23 mouse cellular contexts compared by ENCODE assay signal in the genomic region with DNA sequence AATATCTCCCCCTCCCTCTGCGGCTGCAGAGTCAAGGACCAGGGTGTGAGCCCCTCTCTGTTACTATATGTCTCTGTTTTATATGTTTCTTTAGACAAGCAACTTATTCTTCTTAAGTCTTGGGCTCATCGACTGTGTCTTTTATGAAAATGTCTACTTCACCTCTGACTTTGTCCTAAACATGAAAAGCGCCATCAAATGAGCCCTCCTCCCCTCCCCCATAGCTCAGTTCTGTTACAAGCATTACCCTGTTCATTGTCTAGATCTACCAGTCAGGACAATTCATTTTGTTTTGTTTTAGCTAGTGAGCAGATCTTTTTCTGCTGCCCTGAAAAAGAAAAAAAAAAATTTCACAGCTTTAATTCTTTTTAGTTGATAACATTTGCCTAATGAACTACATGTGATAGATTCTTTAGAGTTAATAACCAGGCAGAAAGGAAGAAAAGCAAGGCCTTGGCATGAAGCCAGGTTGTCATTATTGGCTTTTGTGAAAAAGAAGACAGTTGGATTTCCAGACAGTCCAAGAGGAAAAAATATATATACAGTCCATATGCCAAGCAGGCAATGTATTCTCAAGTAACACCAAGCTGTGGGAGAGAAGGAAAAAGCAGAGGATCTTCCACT. TPM values are rescaled to one million over a fixed set of nuclear protein-coding genes. Genes with fewer than 3 reads are reported as not detected.
DNase-seq lines count a peak whose midpoint lies in the region; ATAC-seq and TF ChIP-seq lines count a peak whose summit lies in the region.
"Had no signal": no experiment of that assay in that cellular context is flagged by ENCODE, and none has a peak within 500 bp of the region (broad histone marks: within the 10 kb centered on the region; RNA-seq: fewer than 3 reads in every experiment).

No protein-coding gene starts in this region.

- H3K4me1 ChIP-seq in lung, embryonic 16.5 days (replicated peaks; ENCODE audit: control insufficient read depth, insufficient read depth, low read length) = peaks cover 2% of the 10 kb centered on the region; the same call in 1 of the 2 replicates
- H3K4me1 ChIP-seq in embryonic facial prominence, embryonic 14.5 days (ENCODE audit: control insufficient read depth, insufficient read depth, low read length) = peaks cover 17% of the 10 kb centered on the region
- no peaks in the 10 kb centered on the region for H3K4me1 ChIP-seq in forebrain, postnatal 0 days (ENCODE audit: insufficient read depth)
- no peaks in the 10 kb centered on the region for H3K4me1 ChIP-seq in kidney, embryonic 14.5 days (ENCODE audit: control insufficient read depth, insufficient read depth, low read length)
- H3K4me1 ChIP-seq in heart, adult 2 months (ENCODE audit: control insufficient read depth, insufficient read depth, low read length) = no peaks in the 10 kb centered on the region
- H3K4me1 ChIP-seq: intestine, embryonic 15.5 days; liver, embryonic 15.5 days; neural tube, embryonic 15.5 days had no signal

- no peaks in the 10 kb centered on the region for H3K79me2 ChIP-seq in heart, adult 2 months (replicated peaks; ENCODE audit: control insufficient read depth, insufficient read depth, low read length)

- TF ChIP-seq POLR2A in heart, adult 2 months (IDR thresholded peaks at IDR 0.05; ENCODE audit: insufficient read depth, low read depth, low read length) = no peak

- ATAC-seq in lung, embryonic 16.5 days (ENCODE audit: low read depth) = 0 out of 2 replicates have a peak, but pooled peaks have one; percentile 15
- ATAC-seq in embryonic facial prominence, embryonic 14.5 days (ENCODE audit: low read depth) = no peak
- no peak for ATAC-seq in forebrain, postnatal 0 days
- ATAC-seq in kidney, embryonic 14.5 days (ENCODE audit: low FRiP score, low TSS enrichment) = no peak
- ATAC-seq: intestine, embryonic 15.5 days; midbrain, embryonic 16.5 days; Patski had no signal

- no peak overlapping the region for H3K4me3 ChIP-seq in lung, embryonic 16.5 days (ENCODE audit: low read length)
- no peak overlapping the region for H3K4me3 ChIP-seq in embryonic facial prominence, embryonic 14.5 days (ENCODE audit: low read depth, low read length)
- no peak overlapping the region for H3K4me3 ChIP-seq in forebrain, postnatal 0 days (ENCODE audit: low read depth, low read length)
- no peak overlapping the region for H3K4me3 ChIP-seq in kidney, embryonic 14.5 days (ENCODE audit: low read length)
- no peak overlapping the region for H3K4me3 ChIP-seq in heart, adult 2 months
- H3K4me3 ChIP-seq: hindbrain, embryonic 12.5 days; intestine, embryonic 15.5 days; limb, embryonic 15.5 days; liver, embryonic 15.5 days; neural tube, embryonic 15.5 days had no signal

- DNase-seq in embryo, embryonic 10.5 days (ENCODE audit: low spot score) = peak; percentile 12
- DNase-seq in embryo, embryonic 10 days (ENCODE audit: low spot score) = no peak
- no peak for DNase-seq in lung, postnatal 14 days
- DNase-seq in embryonic facial prominence, embryonic 14.5 days (ENCODE audit: low spot score) = peak; percentile 41
- DNase-seq in forebrain, postnatal 0 days = peak; percentile 37
- DNase-seq in heart, adult 2 months = no peak
- DNase-seq: adrenal gland, postnatal 14 days; cerebellum, adult 11 months; heart, postnatal 10 days; lung, postnatal 10 days; right cerebral cortex, postnatal 4 days had no signal

- TF ChIP-seq EP300 in heart, adult 2 months (IDR thresholded peaks at IDR 0.05; ENCODE audit: insufficient read depth, low read depth, low read length) = no peak

- WGBS in lung, embryonic 16.5 days = 65% methylated on average over 3 of the region's 3 CpGs
- 57% methylated on average over 3 of the region's 3 CpGs for WGBS in embryonic facial prominence, embryonic 14.5 days
- 40% methylated on average over 3 of the region's 3 CpGs for WGBS in forebrain, postnatal 0 days
- WGBS in kidney, embryonic 14.5 days = 87% methylated on average over 3 of the region's 3 CpGs
- WGBS in heart, adult 2 months = 91% methylated on average over 3 of the region's 3 CpGs

- H3K27me3 ChIP-seq in lung, embryonic 16.5 days (ENCODE audit: control insufficient read depth, insufficient read depth, low read depth, low read length) = no peaks in the 10 kb centered on the region
- no peaks in the 10 kb centered on the region for H3K27me3 ChIP-seq in embryonic facial prominence, embryonic 14.5 days (replicated peaks; ENCODE audit: control insufficient read depth, insufficient read depth, low read length)
- H3K27me3 ChIP-seq in forebrain, postnatal 0 days (ENCODE audit: insufficient read depth, low read length) = no peaks in the 10 kb centered on the region
- H3K27me3 ChIP-seq in kidney, embryonic 14.5 days (ENCODE audit: control insufficient read depth, insufficient read depth, low read length) = no peaks in the 10 kb centered on the region
- no peaks in the 10 kb centered on the region for H3K27me3 ChIP-seq in heart, adult 2 months (ENCODE audit: control insufficient read depth, insufficient read depth, low read length)
- H3K27me3 ChIP-seq: hindbrain, embryonic 12.5 days; intestine, embryonic 15.5 days; limb, embryonic 15.5 days; liver, embryonic 15.5 days; megakaryocyte, embryonic 14.5 days; neural tube, embryonic 15.5 days; Patski had no signal

- no peak for TF ChIP-seq CTCF in forebrain, postnatal 0 days (IDR thresholded peaks at IDR 0.05; ENCODE audit: low read depth)
- TF ChIP-seq CTCF in heart, adult 2 months (IDR thresholded peaks at IDR 0.05) = no peak

- H3K9me3 ChIP-seq in lung, embryonic 16.5 days (ENCODE audit: control insufficient read depth, low read length) = no peaks in the 10 kb centered on the region
- no peaks in the 10 kb centered on the region for H3K9me3 ChIP-seq in embryonic facial prominence, embryonic 14.5 days (ENCODE audit: control insufficient read depth, low read length)
- H3K9me3 ChIP-seq in forebrain, postnatal 0 days (ENCODE audit: low read length) = no peaks in the 10 kb centered on the region
- H3K9me3 ChIP-seq in kidney, embryonic 14.5 days (ENCODE audit: control insufficient read depth, low read length) = no peaks in the 10 kb centered on the region
- H3K9me3 ChIP-seq: hindbrain, embryonic 12.5 days; intestine, embryonic 15.5 days; limb, embryonic 15.5 days; liver, embryonic 15.5 days; megakaryocyte, embryonic 14.5 days; neural tube, embryonic 15.5 days had no signal

- no peak overlapping the region for H3K4me2 ChIP-seq in lung, embryonic 16.5 days (ENCODE audit: low read depth, low read length)
- H3K4me2 ChIP-seq in embryonic facial prominence, embryonic 14.5 days (ENCODE audit: low read depth, low read length) = no peak overlapping the region
- H3K4me2 ChIP-seq in forebrain, postnatal 0 days (ENCODE audit: low read depth) = no peak overlapping the region
- H3K4me2 ChIP-seq in kidney, embryonic 14.5 days (replicated peaks; ENCODE audit: low read depth, low read length) = no peak overlapping the region
- H3K4me2 ChIP-seq: heart, embryonic 11.5 days; hindbrain, embryonic 12.5 days; intestine, embryonic 15.5 days; limb, embryonic 15.5 days; liver, embryonic 15.5 days; neural tube, embryonic 15.5 days had no signal

- H3K27ac ChIP-seq in lung, embryonic 16.5 days (ENCODE audit: low read length) = no peak overlapping the region
- H3K27ac ChIP-seq in embryonic facial prominence, embryonic 14.5 days (replicated peaks; ENCODE audit: low read depth, low read length) = peak overlapping the region; percentile 41
- H3K27ac ChIP-seq in forebrain, postnatal 0 days (ENCODE audit: low read depth, low read length) = no peak overlapping the region
- no peak overlapping the region for H3K27ac ChIP-seq in kidney, embryonic 14.5 days (ENCODE audit: low read depth, low read length)
- H3K27ac ChIP-seq in heart, adult 2 months = no peak overlapping the region
- H3K27ac ChIP-seq: hindbrain, embryonic 12.5 days; intestine, embryonic 15.5 days; limb, embryonic 15.5 days; liver, embryonic 15.5 days; neural tube, embryonic 15.5 days; stomach, postnatal 0 days had no signal

- no peak overlapping the region for H3K9ac ChIP-seq in lung, embryonic 16.5 days (ENCODE audit: low read length)
- H3K9ac ChIP-seq in embryonic facial prominence, embryonic 14.5 days (ENCODE audit: low read depth, low read length) = no peak overlapping the region
- no peak overlapping the region for H3K9ac ChIP-seq in forebrain, postnatal 0 days
- H3K9ac ChIP-seq in kidney, embryonic 14.5 days (ENCODE audit: low read depth, low read length) = no peak overlapping the region
- H3K9ac ChIP-seq in heart, adult 2 months (ENCODE audit: low read depth, low read length) = no peak overlapping the region
- H3K9ac ChIP-seq: hindbrain, embryonic 12.5 days; intestine, embryonic 15.5 days; limb, embryonic 15.5 days; liver, embryonic 15.5 days; neural tube, embryonic 15.5 days had no signal

- no peaks in the 10 kb centered on the region for H3K36me3 ChIP-seq in lung, embryonic 16.5 days (ENCODE audit: control insufficient read depth, insufficient read depth, low read length)
- no peaks in the 10 kb centered on the region for H3K36me3 ChIP-seq in embryonic facial prominence, embryonic 14.5 days (ENCODE audit: control insufficient read depth, insufficient read depth, low read length)
- H3K36me3 ChIP-seq in forebrain, postnatal 0 days (ENCODE audit: insufficient read depth) = no peaks in the 10 kb centered on the region
- H3K36me3 ChIP-seq in kidney, embryonic 14.5 days (ENCODE audit: control insufficient read depth, insufficient read depth, low read length) = no peaks in the 10 kb centered on the region
- H3K36me3 ChIP-seq in heart, adult 2 months (ENCODE audit: control insufficient read depth, insufficient read depth, low read length) = no peaks in the 10 kb centered on the region
- H3K36me3 ChIP-seq: hindbrain, embryonic 12.5 days; intestine, embryonic 15.5 days; limb, embryonic 15.5 days; liver, embryonic 15.5 days; neural tube, embryonic 15.5 days had no signal

- intact Hi-C loops in heart, adult 2 months (cut with DNase I) = no loop called here

RNA-seq across cellular contexts. Expression of a gene that starts 14.4 kb away (rescaled TPM):
- polyA plus RNA-seq in lung, embryonic 16.5 days (2015; fragmentation: Nextera tagmentation; extraction: Ambion mirVana) = 1.3 and 1.6 TPM in 2 replicates
- 8.4 and 9.7 TPM in 2 replicates for polyA plus RNA-seq in embryonic facial prominence, embryonic 14.5 days (2014; fragmentation: Nextera tagmentation; extraction: Ambion mirVana)
- 5.6 and 7.2 TPM in 2 replicates for total RNA-seq in forebrain, postnatal 0 days (2014; rRNA removed)
- 2.2 and 2.3 TPM in 2 replicates for polyA plus RNA-seq in forebrain, postnatal 0 days (2015; fragmentation: Nextera tagmentation; extraction: Ambion mirVana)
- 3.5 and 4.0 TPM in 2 replicates for polyA plus RNA-seq in kidney, embryonic 14.5 days (2014; fragmentation: Nextera tagmentation; extraction: Ambion mirVana)
- under 1 TPM; 0.08 to 0.09 TPM for total RNA-seq in heart, adult 2 months (2021)
- polyA plus RNA-seq in heart, adult 2 months (2012; rRNA removed) = 0.16 and 0.29 TPM in 2 replicates

Comparison
In these comparisons a context has a peak if more than half of its experiments do, and no peak if none do; other contexts are left out.
1. DNase-seq: peak in embryo, embryonic 10.5 days (single experiment), embryonic facial prominence, embryonic 14.5 days (single experiment) and forebrain, postnatal 0 days (single experiment); none in embryo, embryonic 10 days (single experiment), lung, postnatal 14 days (single experiment) and heart, adult 2 months (0 of 2).